Mouse (Mus musculus): ENCODE measurements around the gene Mrps12.

- TF ChIP-seq CTCF (IDR thresholded peaks at IDR 0.05; ENCODE audit: borderline replicate concordance, control insufficient read depth, extremely low read depth, insufficient read depth, low read length, poor library complexity) (no peak), POLR2A (IDR thresholded peaks at IDR 0.05; ENCODE audit: control insufficient read depth, extremely low read depth, insufficient read depth, low read length, poor library complexity) (no peak)
These were observed 30.7 kb downstream of the Mrps12 start for GRCm38 (mm10) chr7:28710962-28711361.

All from thymus, adult 2 months (tissue).